Mouse (Mus musculus) C2C12 (cell line): ENCODE results near the gene Samd10. TPM values are rescaled to one million over a fixed set of nuclear protein-coding genes. Genes with fewer than 3 reads are reported as not detected.
A peak's percentile ranks its signal among the peaks of the same experiment; 100 is the strongest.

Source experiments
- H3K27me3 ChIP-seq: one replicate; pipeline ENCODE4 v1.6.1; 2011; ENCODE audit not compliant: control insufficient read depth, insufficient read depth, insufficient read length
- H3K36me3 ChIP-seq: one replicate; pipeline ENCODE4 v1.6.1; 2011; ENCODE audit not compliant: control insufficient read depth, insufficient read depth
- H3K4me3 ChIP-seq: one replicate; pipeline ENCODE4 v1.5.1; 2011; ENCODE audit warnings: mild to moderate bottlenecking, control low read depth; ENCODE audit not compliant: poor library complexity, insufficient read depth, severe bottlenecking
- H3K79me2 ChIP-seq: one replicate; pipeline ENCODE4 v1.6.1; 2011; ENCODE audit not compliant: control insufficient read depth, insufficient read depth
- H3K79me3 ChIP-seq: one replicate; pipeline ENCODE4 v1.6.1; 2011; ENCODE audit warnings: low read depth, control low read depth
- H3ac ChIP-seq: one replicate; pipeline ENCODE3; 2011; ENCODE audit warnings: low read depth; ENCODE audit not compliant: control insufficient read depth, insufficient read length
- CEBPB ChIP-seq: IDR thresholded peaks from one replicate; pipeline ENCODE4 v1.6.1; 2011; ENCODE audit warnings: low read depth, mild to moderate bottlenecking, control low read depth, moderate library complexity
- CTCF ChIP-seq: IDR thresholded peaks from one replicate; pipeline ENCODE4 v1.5.1; 2011; ENCODE audit not compliant: control insufficient read depth, insufficient read depth, insufficient read length
- FOSL1 ChIP-seq: IDR thresholded peaks from one replicate; pipeline ENCODE4 v1.8.0; 2011; ENCODE audit warnings: mild to moderate bottlenecking, low read length; ENCODE audit not compliant: poor library complexity, insufficient read depth, severe bottlenecking
- MAX ChIP-seq: IDR thresholded peaks from one replicate; pipeline ENCODE4 v1.6.1; 2011; ENCODE audit warnings: mild to moderate bottlenecking, control low read depth
- MYOD1 ChIP-seq: IDR thresholded peaks from one replicate; pipeline ENCODE4 v1.6.1; 2011; ENCODE audit warnings: low read depth; ENCODE audit not compliant: control insufficient read depth, insufficient read length
- MYOG ChIP-seq: IDR thresholded peaks from one replicate; pipeline ENCODE4 v1.6.1; 2011; ENCODE audit not compliant: control insufficient read depth, insufficient read length; ENCODE audit errors: extremely low read depth
- USF1 ChIP-seq: IDR thresholded peaks from one replicate; pipeline ENCODE4 v1.6.1; 2011; ENCODE audit warnings: low read depth, mild to moderate bottlenecking, control low read depth, moderate library complexity
- polyA plus RNA-seq: library from polyadenylated mRNA; unstranded; fragments of >200 nt; fragmentation: generic; extraction: Trizol; gene quantifications from one replicate; pipeline ENCODE4 v1.2.1, GENCODE M21; 2012; ENCODE audit warnings: missing spikeins

The Samd10 gene
- polyA plus RNA-seq, 1 experiment = 1.1 TPM

- Histone ChIP-seq H3K27me3 (no peaks in the 10 kb centered on the region), H3K4me3 (peak overlapping the region; percentile 99), H3K79me2 (peaks cover 40% of the 10 kb centered on the region), H3K36me3 (no peaks in the 10 kb centered on the region), H3K79me3 (peaks cover 32% of the 10 kb centered on the region), H3ac (peak overlapping the region; percentile 80)
- TF ChIP-seq MYOG (no peak), CTCF (no peak), FOSL1 (no peak), MYOD1 (no peak)
Observed at GRCm38 (mm10) chr2:181600226-181600758, 1.3 kb upstream of the Samd10 start.

GRCm38 (mm10) chr2:181597378-181598061 lies 1.5 kb downstream of the Samd10 start:
- Histone ChIP-seq H3K4me3 (no peak overlapping the region), H3K79me2 (peaks cover 15% of the 10 kb centered on the region)
- no peak for TF ChIP-seq FOSL1
- no peak for TF ChIP-seq MAX
- TF ChIP-seq CEBPB = no peak
- no peak for TF ChIP-seq MYOG

GRCm38 (mm10) chr2:181596221-181596960 lies 2.6 kb downstream of the Samd10 start:
- peaks cover 2% of the 10 kb centered on the region for H3K79me3 ChIP-seq
- H3K27me3 ChIP-seq = no peaks in the 10 kb centered on the region
- H3K4me3 ChIP-seq = no peak overlapping the region
- H3ac ChIP-seq = no peak overlapping the region
- H3K36me3 ChIP-seq = no peaks in the 10 kb centered on the region
- H3K79me2 ChIP-seq = peaks cover 13% of the 10 kb centered on the region
- TF ChIP-seq MYOG (no peak), CEBPB (no peak), MAX (no peak), MYOD1 (no peak), FOSL1 (no peak), USF1 (no peak), CTCF (no peak)

More at GRCm38 (mm10) chr2:181597378-181598061, 1.5 kb downstream of the Samd10 start:
- Histone ChIP-seq H3K36me3 (no peaks in the 10 kb centered on the region), H3K79me3 (peaks cover 14% of the 10 kb centered on the region), H3K27me3 (no peaks in the 10 kb centered on the region), H3ac (no peak overlapping the region)

GRCm38 (mm10) chr2:181594946-181595696 lies 3.9 kb downstream of the Samd10 start:
- Histone ChIP-seq H3K4me3 (no peak overlapping the region), H3K79me2 (peaks cover 14% of the 10 kb centered on the region), H3K79me3 (no peaks in the 10 kb centered on the region), H3K36me3 (peaks cover 7% of the 10 kb centered on the region), H3K27me3 (no peaks in the 10 kb centered on the region), H3ac (no peak overlapping the region)
- TF ChIP-seq MYOG = no peak
- TF ChIP-seq MAX = no peak
- no peak for TF ChIP-seq USF1
- no peak for TF ChIP-seq CEBPB
- TF ChIP-seq MYOD1 = no peak
- no peak for TF ChIP-seq FOSL1
- TF ChIP-seq CTCF = no peak

- Histone ChIP-seq H3K79me3 (no peaks in the 10 kb centered on the region), H3ac (no peak overlapping the region), H3K36me3 (peaks cover 16% of the 10 kb centered on the region), H3K79me2 (peaks cover 14% of the 10 kb centered on the region), H3K4me3 (no peak overlapping the region), H3K27me3 (no peaks in the 10 kb centered on the region)
- TF ChIP-seq MYOD1 (no peak), MAX (no peak), USF1 (no peak), CTCF (no peak), FOSL1 (no peak), CEBPB (no peak), MYOG (no peak)
Observed at GRCm38 (mm10) chr2:181593937-181594336, 5.1 kb downstream of the Samd10 start.
